Mouse (Mus musculus) G1E (cell line): Measurements from ENCODE around the gene Usp40. TPM values are rescaled to one million over a fixed set of nuclear protein-coding genes. Genes with fewer than 3 reads are reported as not detected.

Experiments used
- ATAC-seq: 2 replicates; pipeline ENCODE4 v1.8.0; 2016; ENCODE audit warnings: mild to moderate bottlenecking; ENCODE audit not compliant: insufficient number of reproducible peaks, poor library complexity, low FRiP score, severe bottlenecking; ENCODE audit errors: extremely low read depth
- DNase-seq: peaks from one replicate; pipeline ENCODE4 v3.0.0; 2012; ENCODE audit warnings: low spot score
- H3K27me3 ChIP-seq: 2 replicates; pipeline ENCODE4 v1.6.1; 2012; ENCODE audit warnings: mild to moderate bottlenecking, low read length, inconsistent platforms; ENCODE audit not compliant: insufficient read depth
- H3K36me3 ChIP-seq: replicated peaks from 2 replicates; pipeline ENCODE3; 2012; ENCODE audit warnings: mild to moderate bottlenecking, inconsistent platforms
- H3K4me1 ChIP-seq: 2 replicates; pipeline ENCODE4 v1.6.1; 2012; ENCODE audit warnings: low read depth, low read length, inconsistent platforms, mixed read lengths; ENCODE audit not compliant: insufficient read depth
- H3K4me3 ChIP-seq: 2 replicates; pipeline ENCODE4 v1.5.1; 2012; ENCODE audit warnings: low read depth, mild to moderate bottlenecking, inconsistent platforms, low read length, moderate library complexity, mixed read lengths
- H3K9me3 ChIP-seq: replicated peaks from 2 replicates; pipeline ENCODE4 v1.6.1; 2012; ENCODE audit warnings: inconsistent platforms
- CTCF ChIP-seq: IDR thresholded peaks from 2 replicates; pipeline ENCODE4 v1.5.1; 2012; ENCODE audit warnings: low read depth, low read length, inconsistent platforms, mixed read lengths
- GATA1 ChIP-seq: IDR thresholded peaks from 2 replicates; pipeline ENCODE4 v1.6.1; 2012; ENCODE audit warnings: borderline replicate concordance, low read length, inconsistent platforms, mixed read lengths
- GATA2 ChIP-seq: IDR thresholded peaks from 2 replicates; pipeline ENCODE4 v1.6.1; 2012; ENCODE audit warnings: low read depth, low read length, inconsistent platforms, borderline replicate concordance
- POLR2AphosphoS5 ChIP-seq: IDR thresholded peaks from 2 replicates; pipeline ENCODE4 v1.6.1; 2012; ENCODE audit warnings: low read depth, low read length, inconsistent platforms; ENCODE audit not compliant: insufficient replicate concordance
- TAL1 ChIP-seq: conservative IDR thresholded peaks from 2 replicates; pipeline ENCODE4 v1.6.1; 2012; ENCODE audit warnings: low read depth, low read length, inconsistent platforms, mixed read lengths
- polyA plus RNA-seq: library from polyadenylated mRNA; stranded (reverse); fragments of >175 nt; gene quantifications from 2 replicates; pipeline ENCODE4 v1.2.3, GENCODE M21; 2012
- total RNA-seq, 2 experiments: library from RNA; stranded (forward) in 1 of 2; stranded (reverse) in 1 of 2; fragments of 200-1000 nt in 1 of 2; fragments of >200 nt in 1 of 2; fragmentation: Nextera tagmentation in 1 of 2; gene quantifications; 2 replicates each; pipeline ENCODE4 v1.2.3; 2014 to 2017

Usp40 gene
- total and polyA plus RNA-seq, 3 experiments: 4.2 to 109 (median 43.7) TPM

- Histone ChIP-seq H3K9me3 (no peaks in the 10 kb centered on the region), H3K27me3 (no peaks in the 10 kb centered on the region), H3K4me1 (peaks cover 29% of the 10 kb centered on the region), H3K36me3 (peaks cover 98% of the 10 kb centered on the region), H3K4me3 (no peak overlapping the region)
- ATAC-seq (peak; percentile 50), DNase-seq (peak; percentile 51)
- TF ChIP-seq CTCF: no peak
- TF ChIP-seq GATA1: no peak
- TF ChIP-seq GATA2: no peak
- TF ChIP-seq POLR2AphosphoS5: no peak
- TF ChIP-seq TAL1: no peak
Observed at GRCm38 (mm10) chr1:87935095-87935494, 73.3 kb downstream of the Usp40 start.

- DNase-seq (no peak), ATAC-seq (no peak)
- H3K4me3 ChIP-seq: no peak overlapping the region
- H3K27me3 ChIP-seq: no peaks in the 10 kb centered on the region
- peaks cover 29% of the 10 kb centered on the region for H3K4me1 ChIP-seq
- H3K9me3 ChIP-seq: no peaks in the 10 kb centered on the region
- TF ChIP-seq GATA1: no peak
- TF ChIP-seq POLR2AphosphoS5: no peak
- no peak for TF ChIP-seq GATA2
- peaks cover 97% of the 10 kb centered on the region for H3K36me3 ChIP-seq
Observed at GRCm38 (mm10) chr1:87933051-87933450, 75.3 kb downstream of the Usp40 start.

GRCm38 (mm10) chr1:87929730-87930129 is 78.6 kb downstream of the Usp40 start:
- no peak for DNase-seq
- TF ChIP-seq CTCF: no peak
- no peak for TF ChIP-seq GATA1
- TF ChIP-seq GATA2: no peak
- TF ChIP-seq POLR2AphosphoS5: no peak
- no peak for TF ChIP-seq TAL1

GRCm38 (mm10) chr1:87924888-87925287 is 83.5 kb downstream of the Usp40 start:
- Histone ChIP-seq H3K9me3 (no peaks in the 10 kb centered on the region), H3K4me1 (no peaks in the 10 kb centered on the region), H3K4me3 (no peak overlapping the region), H3K36me3 (peaks cover 99% of the 10 kb centered on the region), H3K27me3 (no peaks in the 10 kb centered on the region)
- TF ChIP-seq CTCF: no peak
- DNase-seq (no peak), ATAC-seq (no peak)

More at GRCm38 (mm10) chr1:87929730-87930129, 78.6 kb downstream of the Usp40 start:
- H3K27me3 ChIP-seq: no peaks in the 10 kb centered on the region
- peaks cover 97% of the 10 kb centered on the region for H3K36me3 ChIP-seq
- no peaks in the 10 kb centered on the region for H3K9me3 ChIP-seq
- H3K4me1 ChIP-seq: peaks cover 9% of the 10 kb centered on the region
- H3K4me3 ChIP-seq: no peak overlapping the region
- ATAC-seq: no peak

- Histone ChIP-seq H3K36me3 (peaks cover 99% of the 10 kb centered on the region), H3K4me1 (no peaks in the 10 kb centered on the region)
Observed at GRCm38 (mm10) chr1:87922666-87923065, 85.7 kb downstream of the Usp40 start.

GRCm38 (mm10) chr1:87920056-87920614 is 88.2 kb downstream of the Usp40 start:
- no peaks in the 10 kb centered on the region for H3K27me3 ChIP-seq
- ATAC-seq: no peak
- no peaks in the 10 kb centered on the region for H3K9me3 ChIP-seq
- no peak for TF ChIP-seq GATA2
- no peak for TF ChIP-seq GATA1
- no peak for TF ChIP-seq POLR2AphosphoS5
- no peak for TF ChIP-seq TAL1
- no peak for TF ChIP-seq CTCF
- H3K36me3 ChIP-seq: peaks cover 99% of the 10 kb centered on the region
- DNase-seq: no peak
- no peak overlapping the region for H3K4me3 ChIP-seq
- H3K4me1 ChIP-seq: peaks cover 3% of the 10 kb centered on the region; the same call in 1 of the 2 replicates

More at GRCm38 (mm10) chr1:87922666-87923065, 85.7 kb downstream of the Usp40 start:
- no peak for ATAC-seq
- Histone ChIP-seq H3K9me3 (no peaks in the 10 kb centered on the region), H3K4me3 (no peak overlapping the region), H3K27me3 (no peaks in the 10 kb centered on the region)
- TF ChIP-seq CTCF: no peak
- no peak for TF ChIP-seq TAL1
- TF ChIP-seq GATA2: no peak
- no peak for TF ChIP-seq GATA1
- TF ChIP-seq POLR2AphosphoS5: no peak
- DNase-seq: peak; percentile 49

- H3K4me1 ChIP-seq: peaks cover 21% of the 10 kb centered on the region
- H3K36me3 ChIP-seq: peaks cover 90% of the 10 kb centered on the region
- H3K4me3 ChIP-seq: no peak overlapping the region
- no peaks in the 10 kb centered on the region for H3K9me3 ChIP-seq
- DNase-seq (no peak), ATAC-seq (no peak)
- H3K27me3 ChIP-seq: no peaks in the 10 kb centered on the region
- TF ChIP-seq CTCF (no peak), TAL1 (no peak)
Observed at GRCm38 (mm10) chr1:87918061-87918460, 90.3 kb downstream of the Usp40 start.
